17 mouse cellular contexts compared by ENCODE assay signal in genomic region chr1:121112464-121112863, GRCm38 (mm10).
A peak's percentile ranks its signal among the peaks of the same experiment; 100 is the strongest.
DNase-seq lines count a peak whose midpoint lies in the region; ATAC-seq lines count a peak whose summit lies in the region.
"Had no signal": no experiment of that assay in that cellular context is flagged by ENCODE, and none has a peak within 500 bp of the region (broad histone marks: within the 10 kb centered on the region; RNA-seq: fewer than 3 reads in every experiment).

No protein-coding gene starts in this region.

- WGBS in limb, embryonic 13.5 days, result 25% methylated on average over 1 of the region's 1 CpGs
- 52% methylated on average over 1 of the region's 1 CpGs for WGBS in limb, embryonic 10.5 days
- 12% methylated on average over 1 of the region's 1 CpGs for WGBS in neural tube, embryonic 11.5 days
- WGBS in midbrain, embryonic 11.5 days, result 79% methylated on average over 1 of the region's 1 CpGs
- WGBS in midbrain, embryonic 10.5 days, result 78% methylated on average over 1 of the region's 1 CpGs

- no peak overlapping the region for H3K4me2 ChIP-seq in limb, embryonic 13.5 days (replicated peaks)
- H3K4me2 ChIP-seq in neural tube, embryonic 11.5 days (ENCODE audit: low read depth), result no peak overlapping the region
- no peak overlapping the region for H3K4me2 ChIP-seq in midbrain, embryonic 11.5 days
- H3K4me2 ChIP-seq: heart, embryonic 15.5 days; midbrain, embryonic 12.5 days had no signal

- no peak overlapping the region for H3K27ac ChIP-seq in limb, embryonic 13.5 days
- no peak overlapping the region for H3K27ac ChIP-seq in limb, embryonic 10.5 days
- no peak overlapping the region for H3K27ac ChIP-seq in neural tube, embryonic 11.5 days (ENCODE audit: low read depth, low read length)
- no peak overlapping the region for H3K27ac ChIP-seq in midbrain, embryonic 11.5 days (ENCODE audit: low read depth, low read length)
- no peak overlapping the region for H3K27ac ChIP-seq in midbrain, embryonic 10.5 days (replicated peaks)
- H3K27ac ChIP-seq: heart, embryonic 15.5 days; liver, embryonic 14.5 days; midbrain, embryonic 12.5 days had no signal

- H3K9ac ChIP-seq in limb, embryonic 13.5 days, result no peak overlapping the region
- no peak overlapping the region for H3K9ac ChIP-seq in neural tube, embryonic 11.5 days (ENCODE audit: low read length)
- H3K9ac ChIP-seq in midbrain, embryonic 11.5 days (ENCODE audit: low read length), result no peak overlapping the region
- H3K9ac ChIP-seq: heart, embryonic 15.5 days; liver, embryonic 14.5 days; midbrain, embryonic 12.5 days had no signal

- 0 out of 2 replicates have a peak, but pooled peaks have one; percentile 36 for ATAC-seq in limb, embryonic 13.5 days (ENCODE audit: low FRiP score, low read depth)
- ATAC-seq in neural tube, embryonic 11.5 days (ENCODE audit: insufficient read depth, low FRiP score, low TSS enrichment), result peak; percentile 63; the same call in 1 of the 2 replicates
- ATAC-seq in midbrain, embryonic 11.5 days (ENCODE audit: low FRiP score), result no peak
- ATAC-seq: activated CD4-positive, CD25-positive, alpha-beta regulatory T cell, adult 4 months had no signal

- no peaks in the 10 kb centered on the region for H3K27me3 ChIP-seq in limb, embryonic 13.5 days
- peaks cover 12% of the 10 kb centered on the region; the same call in 1 of the 2 replicates for H3K27me3 ChIP-seq in limb, embryonic 10.5 days (ENCODE audit: low read depth, poor library complexity, severe bottlenecking)
- no peaks in the 10 kb centered on the region for H3K27me3 ChIP-seq in neural tube, embryonic 11.5 days (ENCODE audit: control insufficient read depth, insufficient read depth, low read length)
- H3K27me3 ChIP-seq in midbrain, embryonic 11.5 days (ENCODE audit: control insufficient read depth, insufficient read depth, low read length), result no peaks in the 10 kb centered on the region
- H3K27me3 ChIP-seq in midbrain, embryonic 10.5 days (ENCODE audit: low read depth, poor library complexity, severe bottlenecking), result no peaks in the 10 kb centered on the region
- H3K27me3 ChIP-seq: heart, embryonic 15.5 days had no signal

- peaks cover 10% of the 10 kb centered on the region; the same call in 1 of the 2 replicates for H3K4me1 ChIP-seq in limb, embryonic 13.5 days
- no peaks in the 10 kb centered on the region for H3K4me1 ChIP-seq in limb, embryonic 10.5 days
- peaks cover 3% of the 10 kb centered on the region; the same call in 1 of the 2 replicates for H3K4me1 ChIP-seq in neural tube, embryonic 11.5 days (ENCODE audit: control insufficient read depth, insufficient read depth, low read length)
- 0 out of 2 replicates have a peak, but pooled peaks cover 3% of the 10 kb centered on the region for H3K4me1 ChIP-seq in midbrain, embryonic 11.5 days (ENCODE audit: control insufficient read depth, insufficient read depth, low read length)
- H3K4me1 ChIP-seq in midbrain, embryonic 10.5 days, result peaks cover 17% of the 10 kb centered on the region
- H3K4me1 ChIP-seq: heart, embryonic 15.5 days; midbrain, embryonic 12.5 days had no signal

- H3K4me3 ChIP-seq in limb, embryonic 13.5 days, result no peak overlapping the region
- no peak overlapping the region for H3K4me3 ChIP-seq in limb, embryonic 10.5 days
- H3K4me3 ChIP-seq in neural tube, embryonic 11.5 days (ENCODE audit: low read depth, low read length), result no peak overlapping the region
- no peak overlapping the region for H3K4me3 ChIP-seq in midbrain, embryonic 11.5 days (ENCODE audit: low read depth, low read length)
- H3K4me3 ChIP-seq in midbrain, embryonic 10.5 days, result no peak overlapping the region
- H3K4me3 ChIP-seq: heart, embryonic 15.5 days; midbrain, embryonic 12.5 days; myocyte had no signal

- no peak for DNase-seq in limb, embryonic 10.5 days (ENCODE audit: low spot score)
- peak; percentile 85 for DNase-seq in NIH3T3 (ENCODE audit: low read depth)
- DNase-seq in fibroblast of lung, adult 2 months (ENCODE audit: low read depth), result peak; percentile 21
- no peak for DNase-seq in neural tube, embryonic 11.5 days (ENCODE audit: low spot score)
- DNase-seq in midbrain, embryonic 11.5 days (ENCODE audit: low spot score, missing footprints), result no peak
- no peak for DNase-seq in midbrain, embryonic 10.5 days (ENCODE audit: low spot score)
- DNase-seq: cerebellum, adult 9-10 months; kidney, adult 2 months; kidney, postnatal 4 days; right cerebral cortex, postnatal 25 days; thymus, postnatal 14 days had no signal

- no peaks in the 10 kb centered on the region for H3K36me3 ChIP-seq in limb, embryonic 13.5 days
- H3K36me3 ChIP-seq in limb, embryonic 10.5 days, result no peaks in the 10 kb centered on the region
- H3K36me3 ChIP-seq in neural tube, embryonic 11.5 days (ENCODE audit: control insufficient read depth, insufficient read depth, low read length), result no peaks in the 10 kb centered on the region
- no peaks in the 10 kb centered on the region for H3K36me3 ChIP-seq in midbrain, embryonic 11.5 days (ENCODE audit: control insufficient read depth, insufficient read depth, low read length)
- no peaks in the 10 kb centered on the region for H3K36me3 ChIP-seq in midbrain, embryonic 10.5 days
- H3K36me3 ChIP-seq: heart, embryonic 15.5 days; midbrain, embryonic 12.5 days had no signal

- no peaks in the 10 kb centered on the region for H3K9me3 ChIP-seq in limb, embryonic 13.5 days
- no peaks in the 10 kb centered on the region for H3K9me3 ChIP-seq in limb, embryonic 10.5 days (replicated peaks)
- no peaks in the 10 kb centered on the region for H3K9me3 ChIP-seq in neural tube, embryonic 11.5 days (ENCODE audit: control insufficient read depth, low read length)
- no peaks in the 10 kb centered on the region for H3K9me3 ChIP-seq in midbrain, embryonic 11.5 days (ENCODE audit: control insufficient read depth, low read length)
- H3K9me3 ChIP-seq in midbrain, embryonic 10.5 days (replicated peaks), result no peaks in the 10 kb centered on the region
- H3K9me3 ChIP-seq: heart, embryonic 15.5 days; midbrain, embryonic 12.5 days had no signal

Comparison
In these comparisons a context has a peak if more than half of its experiments do, and no peak if none do; other contexts are left out.
1. DNase-seq: peak in NIH3T3 (single experiment) and fibroblast of lung, adult 2 months (single experiment); none in limb, embryonic 10.5 days (single experiment), neural tube, embryonic 11.5 days (single experiment), midbrain, embryonic 11.5 days (single experiment) and midbrain, embryonic 10.5 days (single experiment).